Mouse (Mus musculus) forebrain, embryonic 14.5 days (tissue): ENCODE measurements around the gene Sigirr. TPM values are rescaled to one million over a fixed set of nuclear protein-coding genes. Genes with fewer than 3 reads are reported as not detected.

Source experiments
- ATAC-seq: fragments of 200-750 bp; cut with Nextera tagmentation; 2 replicates; pipeline ENCODE4 v1.8.0; 2017; ENCODE audit warnings: mild to moderate bottlenecking, moderate library complexity
- DNase-seq: peaks from one replicate; pipeline ENCODE4 v3.0.0-alpha.2; 2015; ENCODE audit warnings: low spot score
- H3K27ac ChIP-seq: fragments of 300-500 bp; sonication (generic); 2 replicates; pipeline ENCODE4 v1.5.1; 2014; ENCODE audit warnings: low read depth, mild to moderate bottlenecking, control low read depth, low read length, moderate library complexity
- H3K27me3 ChIP-seq: fragments of 300-500 bp; sonication (generic); replicated peaks from 2 replicates; pipeline ENCODE4 v1.6.1; 2014; ENCODE audit warnings: low read length, control low read depth, mixed read lengths; ENCODE audit not compliant: control insufficient read depth, insufficient read depth
- H3K36me3 ChIP-seq: fragments of 300-500 bp; sonication (generic); 2 replicates; pipeline ENCODE4 v1.6.1; 2014; ENCODE audit warnings: low read length, control low read depth; ENCODE audit not compliant: control insufficient read depth, insufficient read depth
- H3K4me1 ChIP-seq: fragments of 300-500 bp; sonication (generic); 2 replicates; pipeline ENCODE4 v1.6.1; 2014; ENCODE audit warnings: antibody characterized with exemption, low read length, control low read depth; ENCODE audit not compliant: control insufficient read depth, insufficient read depth
- H3K4me2 ChIP-seq: fragments of 300-500 bp; sonication (generic); 2 replicates; pipeline ENCODE4 v1.6.1; 2014; ENCODE audit warnings: mild to moderate bottlenecking, control low read depth, low read length
- H3K4me3 ChIP-seq: fragments of 300-500 bp; sonication (generic); 2 replicates; pipeline ENCODE4 v1.5.1; 2014; ENCODE audit warnings: low read depth, low read length, control low read depth
- H3K9ac ChIP-seq: fragments of 300-500 bp; sonication (generic); 2 replicates; pipeline ENCODE4 v1.6.1; 2014; ENCODE audit warnings: mild to moderate bottlenecking, low read length, control low read depth, moderate library complexity
- H3K9me3 ChIP-seq: fragments of 300-500 bp; sonication (generic); replicated peaks from 2 replicates; pipeline ENCODE4 v1.6.1; 2016; ENCODE audit warnings: low read length, control low read depth, mixed read lengths; ENCODE audit not compliant: control insufficient read depth
- WGBS: fragments of 180-500 bp; shearing (Covaris S2); extraction: QIAGEN DNeasy Blood & Tissue Kit; methylation state at CpG from one replicate; pipeline ENCODE4 v1.1.7; 2014; 5-methylcytosine and 5-hydroxymethylcytosine counted together
- polyA plus RNA-seq: library from polyadenylated mRNA; unstranded; fragments of >200 nt; fragmentation: Nextera tagmentation; extraction: Ambion mirVana; gene quantifications from 2 replicates; pipeline ENCODE4 v1.2.1, GENCODE M21; 2014

Gene Sigirr
- polyA plus RNA-seq, 1 experiment from 2014 or later = 2.5 TPM

DNA sequence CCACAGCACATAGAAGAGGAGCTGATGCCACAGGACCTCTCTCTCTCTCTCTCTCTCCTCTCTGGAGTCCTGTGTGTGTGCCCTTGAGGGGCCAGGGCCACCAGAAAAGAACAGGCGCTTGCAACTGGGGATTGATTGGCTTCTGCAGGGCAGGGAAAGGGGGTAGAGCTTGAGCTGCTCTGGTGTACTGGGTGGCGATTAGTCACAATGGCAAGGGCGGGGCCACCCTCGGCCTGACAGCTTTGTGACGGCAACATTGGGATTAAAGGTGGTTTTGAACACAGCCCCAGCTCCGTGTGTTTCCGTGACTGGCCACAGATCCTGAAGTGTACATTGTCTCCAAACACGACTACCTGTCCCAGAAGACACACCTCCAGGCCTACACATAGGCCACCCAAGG lies 10.1 kb downstream of the Sigirr start:
- Histone ChIP-seq H3K9ac (no peak overlapping the region), H3K27ac (no peak overlapping the region), H3K36me3 (no peaks in the 10 kb centered on the region), H3K9me3 (no peaks in the 10 kb centered on the region), H3K4me1 (no peaks in the 10 kb centered on the region), H3K4me2 (no peak overlapping the region), H3K4me3 (no peak overlapping the region), H3K27me3 (peaks cover 17% of the 10 kb centered on the region)
- WGBS = 44% methylated on average over 8 of the region's 8 CpGs
- no peak for DNase-seq
- ATAC-seq = no peak

DNA sequence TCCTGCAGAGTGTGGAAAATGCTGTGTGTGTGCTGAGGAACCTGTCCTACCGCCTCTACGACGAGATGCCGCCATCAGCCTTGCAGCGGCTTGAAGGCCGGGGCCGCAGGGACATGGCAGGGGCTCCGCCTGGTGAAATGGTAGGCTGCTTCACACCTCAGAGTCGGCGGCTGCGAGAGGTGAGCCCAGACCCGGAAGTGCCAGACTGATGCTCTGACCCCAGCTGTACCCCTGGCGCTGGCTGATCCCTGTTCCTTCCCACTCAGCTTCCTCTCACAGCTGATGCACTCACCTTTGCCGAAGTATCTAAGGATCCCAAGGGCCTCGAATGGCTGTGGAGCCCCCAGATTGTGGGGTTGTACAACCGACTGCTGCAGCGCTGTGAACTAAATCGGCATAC lies 11.9 kb downstream of the Sigirr start:
- Histone ChIP-seq H3K4me1 (no peaks in the 10 kb centered on the region), H3K27ac (no peak overlapping the region), H3K4me3 (no peak overlapping the region), H3K4me2 (no peak overlapping the region), H3K27me3 (peaks cover 17% of the 10 kb centered on the region), H3K9ac (no peak overlapping the region), H3K36me3 (no peaks in the 10 kb centered on the region), H3K9me3 (no peaks in the 10 kb centered on the region)
- 31% methylated on average over 18 of the region's 18 CpGs for WGBS
- DNase-seq (no peak), ATAC-seq (no peak)

DNA sequence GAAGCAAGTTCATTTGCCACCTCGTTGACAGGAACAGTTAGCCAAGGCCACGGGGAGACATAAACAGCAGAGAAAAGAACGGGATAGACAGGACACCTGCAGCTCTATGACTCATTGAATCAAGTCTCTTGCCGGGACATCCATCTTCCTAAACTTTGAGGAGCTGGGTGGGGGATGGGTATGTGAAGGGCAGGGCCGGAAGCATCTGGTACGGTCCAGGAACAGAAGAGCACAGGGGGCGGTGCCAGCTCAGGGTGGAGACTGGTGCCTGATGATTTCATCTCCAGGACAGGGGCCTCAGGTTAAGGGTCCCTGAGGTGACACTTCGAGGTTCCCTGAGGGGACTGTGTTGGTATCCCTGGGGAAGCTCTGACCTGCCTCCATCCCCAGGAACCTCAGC lies 12.5 kb downstream of the Sigirr start:
- Histone ChIP-seq H3K27ac (no peak overlapping the region), H3K9me3 (no peaks in the 10 kb centered on the region), H3K4me3 (no peak overlapping the region), H3K4me2 (no peak overlapping the region), H3K4me1 (no peaks in the 10 kb centered on the region), H3K27me3 (peaks cover 17% of the 10 kb centered on the region), H3K9ac (no peak overlapping the region), H3K36me3 (no peaks in the 10 kb centered on the region)
- ATAC-seq (no peak), DNase-seq (no peak)
- WGBS = 59% methylated on average over 8 of the region's 8 CpGs

DNA sequence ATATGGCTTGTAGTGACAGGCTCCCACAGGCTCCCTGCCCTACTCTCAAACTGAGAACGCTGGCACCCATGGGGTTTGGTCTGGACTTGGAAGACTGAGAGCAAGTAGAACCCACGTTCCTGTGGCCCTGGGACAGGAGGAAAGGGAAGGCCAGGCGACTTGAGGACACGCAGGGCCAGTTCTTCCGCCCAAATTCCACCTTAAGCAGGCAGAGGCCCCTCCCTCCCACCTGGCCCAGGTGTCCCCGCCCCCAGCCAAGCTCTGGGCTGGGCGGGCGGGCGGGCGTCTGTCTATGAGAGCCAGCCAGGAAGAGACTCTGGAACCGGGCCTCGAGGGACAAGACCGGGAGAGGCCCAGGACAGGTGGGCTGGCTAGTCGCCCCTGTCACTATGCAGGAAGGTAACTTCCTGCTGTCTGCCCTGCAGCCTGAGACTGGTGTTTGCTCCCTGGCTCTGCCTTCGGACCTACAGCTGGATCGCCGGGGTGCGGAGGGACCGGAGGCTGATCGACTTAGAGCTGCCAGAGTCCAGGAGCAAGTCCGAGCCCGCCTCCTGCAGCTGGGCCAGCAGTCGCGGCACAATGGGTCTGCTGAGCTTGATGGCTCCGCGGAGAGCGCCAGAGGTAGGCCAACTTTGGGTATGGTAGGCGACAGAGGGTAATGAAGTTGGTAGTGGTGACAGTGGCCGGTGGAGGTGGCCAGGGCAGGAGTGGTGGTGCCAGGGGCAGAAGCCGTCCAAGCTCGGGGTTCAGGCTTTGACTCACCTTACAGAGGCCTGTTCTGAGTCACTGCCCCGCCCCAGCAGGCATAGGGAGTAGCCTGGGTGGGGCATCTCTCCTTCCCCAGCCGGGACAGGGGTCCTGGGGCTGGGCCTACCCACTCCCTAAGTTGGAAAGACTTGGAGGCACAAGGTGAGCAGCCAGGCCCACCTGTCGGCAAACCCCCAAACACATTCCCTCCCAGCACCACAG lies 20.6 kb downstream of the Sigirr start:
- no peak for ATAC-seq
- WGBS = 28% methylated on average over 34 of the region's 34 CpGs

GRCm38 (mm10) chr7:141078876-141079275 lies 21.5 kb downstream of the Sigirr start:
- Histone ChIP-seq H3K9ac (no peak overlapping the region), H3K4me2 (no peak overlapping the region), H3K9me3 (no peaks in the 10 kb centered on the region), H3K27me3 (no peaks in the 10 kb centered on the region), H3K4me3 (no peak overlapping the region), H3K27ac (no peak overlapping the region), H3K36me3 (no peaks in the 10 kb centered on the region), H3K4me1 (no peaks in the 10 kb centered on the region)
- no peak for DNase-seq
- ATAC-seq = no peak
- 87% methylated on average over 4 of the region's 4 CpGs for WGBS

More for the DNA sequence above, 20.6 kb downstream of the Sigirr start:
- H3K4me3 ChIP-seq = no peak overlapping the region
- H3K27me3 ChIP-seq = no peaks in the 10 kb centered on the region
- no peaks in the 10 kb centered on the region for H3K36me3 ChIP-seq
- no peaks in the 10 kb centered on the region for H3K9me3 ChIP-seq
- no peaks in the 10 kb centered on the region for H3K4me1 ChIP-seq
- no peak overlapping the region for H3K4me2 ChIP-seq
- H3K27ac ChIP-seq = no peak overlapping the region
- no peak for DNase-seq
- no peak overlapping the region for H3K9ac ChIP-seq

- Histone ChIP-seq H3K27ac (no peak within 1 kb of the TSS), H3K4me1 (no peaks in the 10 kb centered on the region), H3K4me3 (no peak within 1 kb of the TSS), H3K27me3 (no peaks in the 10 kb centered on the region), H3K4me2 (no peak within 1 kb of the TSS), H3K36me3 (no peaks in the 10 kb centered on the region), H3K9me3 (no peaks in the 10 kb centered on the region), H3K9ac (no peak within 1 kb of the TSS)
- no peak for ATAC-seq
- 92% methylated on average over 15 of the region's 15 CpGs for WGBS
- DNase-seq = no peak
Observed at GRCm38 (mm10) chr7:141077841-141078240, 22.5 kb downstream of the Sigirr start, which contains the start of gene Pkp3. Gene Pkp3 (plus strand): TSS chr7:141078218.

GRCm38 (mm10) chr7:141073782-141074181 lies 26.6 kb downstream of the Sigirr start:
- 83% methylated on average over 4 of the region's 4 CpGs for whole genome bisulfite sequencing
- Histone ChIP-seq H3K9ac (no peak overlapping the region), H3K36me3 (peaks cover 1% of the 10 kb centered on the region; the same call in 1 of the 2 replicates), H3K4me2 (no peak overlapping the region), H3K27ac (no peak overlapping the region), H3K4me1 (peaks cover 7% of the 10 kb centered on the region), H3K4me3 (no peak overlapping the region), H3K27me3 (peaks cover 4% of the 10 kb centered on the region; the same call in 1 of the 2 replicates), H3K9me3 (no peaks in the 10 kb centered on the region)
- ATAC-seq (no peak), DNase-seq (no peak)

- Histone ChIP-seq H3K9me3 (no peaks in the 10 kb centered on the region), H3K27ac (no peak overlapping the region), H3K9ac (no peak overlapping the region), H3K4me2 (no peak overlapping the region), H3K27me3 (peaks cover 4% of the 10 kb centered on the region; the same call in 1 of the 2 replicates), H3K36me3 (peaks cover 17% of the 10 kb centered on the region), H3K4me1 (peaks cover 7% of the 10 kb centered on the region), H3K4me3 (no peak overlapping the region)
- no peak for DNase-seq
- no peak for ATAC-seq
- WGBS = 49% methylated on average over 23 of the region's 23 CpGs
Observed at GRCm38 (mm10) chr7:141072017-141072745, 28.2 kb downstream of the Sigirr start.
